Mouse (Mus musculus): Measurements from ENCODE around the gene Slain1. TPM values are rescaled to one million over a fixed set of nuclear protein-coding genes. Genes with fewer than 3 reads are reported as not detected.

Slain1 gene
- polyA plus RNA-seq, 1 experiment from 2014 or later = 28.4 TPM

GRCm38 (mm10) chr14:103643933-103644332 is 6.1 kb upstream of the Slain1 start:
- WGBS = 29% methylated on average over 3 of the region's 3 CpGs

GRCm38 (mm10) chr14:103647981-103648380 is 2.0 kb upstream of the Slain1 start:
- peaks cover 35% of the 10 kb centered on the region for H3K4me1 ChIP-seq (replicated peaks; ENCODE audit: control insufficient read depth, insufficient read depth, low read length)
- ATAC-seq (ENCODE audit: low FRiP score) (no peak), DNase-seq (ENCODE audit: low spot score) (no peak)
- H3K36me3 ChIP-seq (replicated peaks; ENCODE audit: control insufficient read depth, insufficient read depth) = no peaks in the 10 kb centered on the region
- peak overlapping the region; percentile 47 for H3K9ac ChIP-seq
- no peak overlapping the region for H3K4me3 ChIP-seq (replicated peaks; ENCODE audit: low read length)
- H3K4me2 ChIP-seq (replicated peaks) = peak overlapping the region; percentile 76
- H3K27me3 ChIP-seq (ENCODE audit: control insufficient read depth, insufficient read depth, low read length) = no peaks in the 10 kb centered on the region
- WGBS = 35% methylated on average over 2 of the region's 2 CpGs
- H3K9me3 ChIP-seq (ENCODE audit: control insufficient read depth, low read length) = no peaks in the 10 kb centered on the region
- H3K27ac ChIP-seq = peak overlapping the region; percentile 73

More at GRCm38 (mm10) chr14:103643933-103644332, 6.1 kb upstream of the Slain1 start:
- no peak overlapping the region for H3K4me2 ChIP-seq (replicated peaks)
- H3K36me3 ChIP-seq (replicated peaks; ENCODE audit: control insufficient read depth, insufficient read depth) = no peaks in the 10 kb centered on the region
- H3K27me3 ChIP-seq (ENCODE audit: control insufficient read depth, insufficient read depth, low read length) = no peaks in the 10 kb centered on the region
- no peak for DNase-seq (ENCODE audit: low spot score)
- peaks cover 11% of the 10 kb centered on the region for H3K4me1 ChIP-seq (replicated peaks; ENCODE audit: control insufficient read depth, insufficient read depth, low read length)
- H3K4me3 ChIP-seq (replicated peaks; ENCODE audit: low read length) = no peak overlapping the region
- ATAC-seq (ENCODE audit: low FRiP score) = no peak
- no peak overlapping the region for H3K27ac ChIP-seq
- H3K9ac ChIP-seq = no peak overlapping the region
- no peaks in the 10 kb centered on the region for H3K9me3 ChIP-seq (ENCODE audit: control insufficient read depth, low read length)

- Histone ChIP-seq H3K9me3 (ENCODE audit: control insufficient read depth, low read length) (no peaks in the 10 kb centered on the region), H3K9ac (peak overlapping the region; percentile 47), H3K4me2 (replicated peaks) (peak overlapping the region; percentile 76), H3K36me3 (replicated peaks; ENCODE audit: control insufficient read depth, insufficient read depth) (no peaks in the 10 kb centered on the region), H3K4me1 (replicated peaks; ENCODE audit: control insufficient read depth, insufficient read depth, low read length) (peaks cover 42% of the 10 kb centered on the region), H3K27ac (peak overlapping the region; percentile 73), H3K27me3 (ENCODE audit: control insufficient read depth, insufficient read depth, low read length) (no peaks in the 10 kb centered on the region), H3K4me3 (replicated peaks; ENCODE audit: low read length) (peak overlapping the region; percentile 1; the same call in 1 of the 2 replicates)
- ATAC-seq (ENCODE audit: low FRiP score) (no peak), DNase-seq (ENCODE audit: low spot score) (peak; percentile 72)
- WGBS = 24% methylated on average over 12 of the region's 12 CpGs
These were observed 1.3 kb upstream of the Slain1 start for GRCm38 (mm10) chr14:103648623-103649255.

GRCm38 (mm10) chr14:103649302-103649701 is 726 bp upstream of the Slain1 start:
- peak overlapping the region; percentile 98; the same call in 1 of the 2 replicates for H3K9ac ChIP-seq
- DNase-seq (ENCODE audit: low spot score) = peak; percentile 38
- peak overlapping the region; percentile 76 for H3K4me2 ChIP-seq (replicated peaks)
- peak overlapping the region; percentile 87 for H3K4me3 ChIP-seq (replicated peaks; ENCODE audit: low read length)
- H3K4me1 ChIP-seq (replicated peaks; ENCODE audit: control insufficient read depth, insufficient read depth, low read length) = peaks cover 46% of the 10 kb centered on the region
- no peak for ATAC-seq (ENCODE audit: low FRiP score)
- no peaks in the 10 kb centered on the region for H3K9me3 ChIP-seq (ENCODE audit: control insufficient read depth, low read length)
- no peaks in the 10 kb centered on the region for H3K27me3 ChIP-seq (ENCODE audit: control insufficient read depth, insufficient read depth, low read length)
- H3K36me3 ChIP-seq (replicated peaks; ENCODE audit: control insufficient read depth, insufficient read depth) = no peaks in the 10 kb centered on the region
- H3K27ac ChIP-seq = peak overlapping the region; percentile 99; the same call in 1 of the 2 replicates
- 23% methylated on average over 4 of the region's 4 CpGs for WGBS

GRCm38 (mm10) chr14:103650413-103651101 is 529 bp downstream of the Slain1 start:
- ATAC-seq (ENCODE audit: low FRiP score) (peak; percentile 74), DNase-seq (ENCODE audit: low spot score) (peak; percentile 68)
- H3K27ac ChIP-seq = peak overlapping the region; percentile 99
- peak overlapping the region; percentile 76 for H3K4me2 ChIP-seq (replicated peaks)
- no peaks in the 10 kb centered on the region for H3K36me3 ChIP-seq (replicated peaks; ENCODE audit: control insufficient read depth, insufficient read depth)
- H3K9ac ChIP-seq = peak overlapping the region; percentile 98
- no peaks in the 10 kb centered on the region for H3K9me3 ChIP-seq (ENCODE audit: control insufficient read depth, low read length)
- under 1% methylated on average over 49 of the region's 67 CpGs for WGBS
- H3K4me3 ChIP-seq (replicated peaks; ENCODE audit: low read length) = peak overlapping the region; percentile 87
- H3K4me1 ChIP-seq (replicated peaks; ENCODE audit: control insufficient read depth, insufficient read depth, low read length) = peaks cover 56% of the 10 kb centered on the region
- no peaks in the 10 kb centered on the region for H3K27me3 ChIP-seq (ENCODE audit: control insufficient read depth, insufficient read depth, low read length)

GRCm38 (mm10) chr14:103651106-103651505 is 1.1 kb downstream of the Slain1 start:
- peak; percentile 49 for DNase-seq (ENCODE audit: low spot score)
- Histone ChIP-seq H3K4me1 (replicated peaks; ENCODE audit: control insufficient read depth, insufficient read depth, low read length) (peaks cover 61% of the 10 kb centered on the region), H3K36me3 (replicated peaks; ENCODE audit: control insufficient read depth, insufficient read depth) (no peaks in the 10 kb centered on the region), H3K9me3 (ENCODE audit: control insufficient read depth, low read length) (no peaks in the 10 kb centered on the region), H3K27me3 (ENCODE audit: control insufficient read depth, insufficient read depth, low read length) (no peaks in the 10 kb centered on the region), H3K27ac (peak overlapping the region; percentile 99), H3K4me2 (replicated peaks) (peak overlapping the region; percentile 76), H3K4me3 (replicated peaks; ENCODE audit: low read length) (peak overlapping the region; percentile 87), H3K9ac (peak overlapping the region; percentile 98)
- peak; percentile 34 for ATAC-seq (ENCODE audit: low FRiP score)
- WGBS = 4% methylated on average over 11 of the region's 11 CpGs

- peak overlapping the region; percentile 98 for H3K9ac ChIP-seq
- peaks cover 63% of the 10 kb centered on the region for H3K4me1 ChIP-seq (replicated peaks; ENCODE audit: control insufficient read depth, insufficient read depth, low read length)
- peak overlapping the region; percentile 99; the same call in 1 of the 2 replicates for H3K27ac ChIP-seq
- no peaks in the 10 kb centered on the region for H3K36me3 ChIP-seq (replicated peaks; ENCODE audit: control insufficient read depth, insufficient read depth)
- no peak for ATAC-seq (ENCODE audit: low FRiP score)
- 48% methylated on average over 2 of the region's 2 CpGs for WGBS
- H3K4me2 ChIP-seq (replicated peaks) = peak overlapping the region; percentile 76
- no peak for DNase-seq (ENCODE audit: low spot score)
- H3K27me3 ChIP-seq (ENCODE audit: control insufficient read depth, insufficient read depth, low read length) = no peaks in the 10 kb centered on the region
- H3K4me3 ChIP-seq (replicated peaks; ENCODE audit: low read length) = peak overlapping the region; percentile 87
- H3K9me3 ChIP-seq (ENCODE audit: control insufficient read depth, low read length) = no peaks in the 10 kb centered on the region
These were observed 1.5 kb downstream of the Slain1 start for GRCm38 (mm10) chr14:103651562-103651961.

GRCm38 (mm10) chr14:103652524-103652923 is 2.5 kb downstream of the Slain1 start:
- Histone ChIP-seq H3K27ac (no peak overlapping the region), H3K27me3 (ENCODE audit: control insufficient read depth, insufficient read depth, low read length) (no peaks in the 10 kb centered on the region), H3K4me2 (replicated peaks) (peak overlapping the region; percentile 76), H3K36me3 (replicated peaks; ENCODE audit: control insufficient read depth, insufficient read depth) (peaks cover under 1% of the 10 kb centered on the region; the same call in 1 of the 2 replicates), H3K9me3 (ENCODE audit: control insufficient read depth, low read length) (no peaks in the 10 kb centered on the region), H3K4me1 (replicated peaks; ENCODE audit: control insufficient read depth, insufficient read depth, low read length) (peaks cover 63% of the 10 kb centered on the region), H3K4me3 (replicated peaks; ENCODE audit: low read length) (peak overlapping the region; percentile 87), H3K9ac (no peak overlapping the region)
- ATAC-seq (ENCODE audit: low FRiP score) = no peak
- no peak for DNase-seq (ENCODE audit: low spot score)
- 78% methylated on average over 5 of the region's 5 CpGs for WGBS

GRCm38 (mm10) chr14:103653800-103654199 is 3.8 kb downstream of the Slain1 start:
- Histone ChIP-seq H3K27ac (no peak overlapping the region), H3K36me3 (replicated peaks; ENCODE audit: control insufficient read depth, insufficient read depth) (peaks cover 14% of the 10 kb centered on the region), H3K9ac (peak overlapping the region; percentile 30; the same call in 1 of the 2 replicates), H3K4me2 (replicated peaks) (peak overlapping the region; percentile 76; the same call in 1 of the 2 replicates), H3K4me1 (replicated peaks; ENCODE audit: control insufficient read depth, insufficient read depth, low read length) (peaks cover 53% of the 10 kb centered on the region), H3K4me3 (replicated peaks; ENCODE audit: low read length) (no peak overlapping the region), H3K27me3 (ENCODE audit: control insufficient read depth, insufficient read depth, low read length) (no peaks in the 10 kb centered on the region), H3K9me3 (ENCODE audit: control insufficient read depth, low read length) (no peaks in the 10 kb centered on the region)
- no peak for ATAC-seq (ENCODE audit: low FRiP score)
- DNase-seq (ENCODE audit: low spot score) = no peak
- WGBS = 67% methylated on average over 5 of the region's 5 CpGs

All from hindbrain, embryonic 14.5 days (tissue).